Mouse (Mus musculus) thymus, adult 2 months (tissue): Measurements from ENCODE around the gene Commd3.

Experiments
- CTCF ChIP-seq: fragments of 200-500 bp; IDR thresholded peaks from 2 replicates; pipeline ENCODE4 v1.5.1; 2012; ENCODE audit warnings: mild to moderate bottlenecking, control low read depth, low read length, moderate library complexity, borderline replicate concordance; ENCODE audit not compliant: control insufficient read depth, poor library complexity, insufficient read depth; ENCODE audit errors: extremely low read depth
- POLR2A ChIP-seq: fragments of 200-500 bp; IDR thresholded peaks from 2 replicates; pipeline ENCODE4 v1.6.1; 2012; ENCODE audit warnings: mild to moderate bottlenecking, low read length, control low read depth, moderate library complexity; ENCODE audit not compliant: control insufficient read depth, poor library complexity, insufficient read depth; ENCODE audit errors: extremely low read depth

GRCm38 (mm10) chr2:18676457-18676935 lies 4.3 kb downstream of the Commd3 start:
- TF ChIP-seq CTCF (no peak), POLR2A (no peak)
